ENCODE assay signal across 18 mouse cellular contexts in genomic region chr1:128586928-128587780, GRCm38 (mm10). TPM values are rescaled to one million over a fixed set of nuclear protein-coding genes. Genes with fewer than 3 reads are reported as not detected.
DNase-seq lines count a peak whose midpoint lies in the region; ATAC-seq and TF ChIP-seq lines count a peak whose summit lies in the region.
"Had no signal": no experiment of that assay in that cellular context is flagged by ENCODE, and none has a peak within 500 bp of the region (broad histone marks: within the 10 kb centered on the region; RNA-seq: fewer than 3 reads in every experiment).

No protein-coding gene starts in this region.

- no peak for ATAC-seq in liver, postnatal 0 days
- ATAC-seq in liver, embryonic 12.5 days: no peak
- ATAC-seq in forebrain, embryonic 15.5 days (replicated peaks): no peak
- ATAC-seq in megakaryocyte, adult 5-6 weeks (ENCODE audit: poor library complexity, severe bottlenecking): peak; percentile 23
- ATAC-seq in stomach, postnatal 0 days (ENCODE audit: low FRiP score, low TSS enrichment): no peak

- no peak for TF ChIP-seq CTCF in liver, postnatal 0 days (IDR thresholded peaks at IDR 0.05; ENCODE audit: low read depth)
- TF ChIP-seq CTCF in stomach, postnatal 0 days (IDR thresholded peaks at IDR 0.05; ENCODE audit: low read depth): no peak

- intact Hi-C loops in left cerebral cortex, postnatal 4 days (cut with DNase I): loop anchor here (10.0 kb wide), 1 partner anchor 112 kb away; no protein-coding TSS in a partner anchor

- TF ChIP-seq EP300 in liver, postnatal 0 days (IDR thresholded peaks at IDR 0.05; ENCODE audit: low read depth): no peak
- no peak for TF ChIP-seq EP300 in stomach, postnatal 0 days (optimal IDR thresholded peaks at IDR 0.05)

- no peak for DNase-seq in liver, postnatal 0 days
- peak; percentile 88 for DNase-seq in A20 (ENCODE audit: low read depth, low spot score)
- DNase-seq in stomach, postnatal 0 days (ENCODE audit: low spot score): no peak
- DNase-seq in gastrocnemius, adult 18-20 months (ENCODE audit: low spot score): no peak
- no peak for DNase-seq in left cerebral cortex, postnatal 4 days
- DNase-seq: adrenal gland, postnatal 36 days; cerebellum, postnatal 25 days; gastrocnemius, postnatal 10 days; liver, embryonic 13.5 days; right cerebral cortex, postnatal 14 days; thymus, adult 18-20 months had no signal

- peaks cover 4% of the 10 kb centered on the region for H3K4me1 ChIP-seq in liver, postnatal 0 days (ENCODE audit: insufficient read depth)
- peaks cover 9% of the 10 kb centered on the region; the same call in 1 of the 2 replicates for H3K4me1 ChIP-seq in liver, embryonic 12.5 days
- H3K4me1 ChIP-seq in forebrain, embryonic 15.5 days: peaks cover 36% of the 10 kb centered on the region
- no peaks in the 10 kb centered on the region; the same call in 1 of the 2 replicates for H3K4me1 ChIP-seq in stomach, postnatal 0 days (replicated peaks; ENCODE audit: control insufficient read depth, insufficient read depth)

- no peak overlapping the region for H3K4me3 ChIP-seq in liver, postnatal 0 days (ENCODE audit: low read depth, low read length)
- no peak overlapping the region for H3K4me3 ChIP-seq in liver, embryonic 12.5 days
- no peak overlapping the region for H3K4me3 ChIP-seq in forebrain, embryonic 15.5 days
- no peak overlapping the region for H3K4me3 ChIP-seq in stomach, postnatal 0 days (ENCODE audit: low read depth, low read length)
- H3K4me3 ChIP-seq: embryonic facial prominence, embryonic 10.5 days; heart, embryonic 12.5 days; layer of hippocampus, adult 2 months; liver, embryonic 13.5 days; megakaryocyte, embryonic 14.5 days had no signal

- H3K9ac ChIP-seq in liver, postnatal 0 days (replicated peaks): no peak overlapping the region
- H3K9ac ChIP-seq in liver, embryonic 12.5 days: no peak overlapping the region
- H3K9ac ChIP-seq in forebrain, embryonic 15.5 days (replicated peaks): no peak overlapping the region
- H3K9ac ChIP-seq in stomach, postnatal 0 days (ENCODE audit: low read length): no peak overlapping the region
- H3K9ac ChIP-seq: heart, embryonic 12.5 days; liver, embryonic 13.5 days had no signal

- no peak overlapping the region for H3K4me2 ChIP-seq in liver, postnatal 0 days (ENCODE audit: low read depth, low read length)
- no peak overlapping the region for H3K4me2 ChIP-seq in liver, embryonic 12.5 days
- H3K4me2 ChIP-seq in forebrain, embryonic 15.5 days (replicated peaks): no peak overlapping the region; the same call in 1 of the 2 replicates
- H3K4me2 ChIP-seq in stomach, postnatal 0 days (replicated peaks; ENCODE audit: low read depth): no peak overlapping the region
- H3K4me2 ChIP-seq: heart, embryonic 12.5 days; liver, embryonic 13.5 days had no signal

- H3K27ac ChIP-seq in liver, postnatal 0 days (ENCODE audit: low read depth): 0 out of 2 replicates have a peak overlapping the region, but pooled peaks have one; percentile 1
- no peak overlapping the region for H3K27ac ChIP-seq in liver, embryonic 12.5 days
- peak overlapping the region; percentile 56 for H3K27ac ChIP-seq in forebrain, embryonic 15.5 days (replicated peaks)
- no peak overlapping the region for H3K27ac ChIP-seq in stomach, postnatal 0 days (replicated peaks)
- H3K27ac ChIP-seq: embryonic facial prominence, embryonic 10.5 days; layer of hippocampus, adult 2 months; liver, embryonic 13.5 days had no signal

- peaks cover 13% of the 10 kb centered on the region for H3K36me3 ChIP-seq in liver, postnatal 0 days (replicated peaks; ENCODE audit: insufficient read depth, low read length)
- no peaks in the 10 kb centered on the region for H3K36me3 ChIP-seq in liver, embryonic 12.5 days
- H3K36me3 ChIP-seq in forebrain, embryonic 15.5 days: peaks cover 7% of the 10 kb centered on the region
- H3K36me3 ChIP-seq in stomach, postnatal 0 days (ENCODE audit: control insufficient read depth, insufficient read depth, low read length): no peaks in the 10 kb centered on the region
- H3K36me3 ChIP-seq: heart, embryonic 12.5 days; liver, embryonic 13.5 days had no signal

- H3K27me3 ChIP-seq in liver, postnatal 0 days (ENCODE audit: insufficient read depth, low read length): peaks cover 25% of the 10 kb centered on the region; the same call in 1 of the 2 replicates
- H3K27me3 ChIP-seq in liver, embryonic 12.5 days (replicated peaks): peaks cover 41% of the 10 kb centered on the region
- H3K27me3 ChIP-seq in forebrain, embryonic 15.5 days: no peaks in the 10 kb centered on the region
- no peaks in the 10 kb centered on the region for H3K27me3 ChIP-seq in stomach, postnatal 0 days (ENCODE audit: control insufficient read depth, insufficient read depth, low read length)
- H3K27me3 ChIP-seq: megakaryocyte, embryonic 14.5 days had no signal

- no peaks in the 10 kb centered on the region for H3K9me3 ChIP-seq in liver, postnatal 0 days (ENCODE audit: low read length)
- H3K9me3 ChIP-seq in liver, embryonic 12.5 days (replicated peaks): no peaks in the 10 kb centered on the region
- no peaks in the 10 kb centered on the region for H3K9me3 ChIP-seq in forebrain, embryonic 15.5 days
- H3K9me3 ChIP-seq in stomach, postnatal 0 days (ENCODE audit: control insufficient read depth, low read length): no peaks in the 10 kb centered on the region
- H3K9me3 ChIP-seq: embryonic facial prominence, embryonic 10.5 days; heart, embryonic 12.5 days; liver, embryonic 13.5 days; megakaryocyte, embryonic 14.5 days had no signal

- WGBS in liver, postnatal 0 days (ENCODE audit: insufficient replicate concordance): 56% methylated on average over 8 of the region's 8 CpGs
- 61% methylated on average over 8 of the region's 8 CpGs for WGBS in liver, embryonic 12.5 days (ENCODE audit: insufficient replicate concordance)
- 73% methylated on average over 8 of the region's 8 CpGs for WGBS in forebrain, embryonic 15.5 days
- WGBS in stomach, postnatal 0 days: 68% methylated on average over 8 of the region's 8 CpGs

RNA-seq across cellular contexts. Expression of gene Cxcr4, which starts 4.9 kb away (rescaled TPM):
- polyA plus RNA-seq in liver, postnatal 0 days (2015; fragmentation: Nextera tagmentation; extraction: Ambion mirVana): 4.3 and 5.5 TPM in 2 replicates
- polyA plus RNA-seq in liver, embryonic 12.5 days (2016; fragmentation: Nextera tagmentation; extraction: Ambion mirVana): 0.88 and 0.93 TPM in 2 replicates
- 10.7 and 11.0 TPM in 2 replicates for polyA plus RNA-seq in forebrain, embryonic 15.5 days (2015; fragmentation: Nextera tagmentation; extraction: Ambion mirVana)
- 507 and 516 TPM in 2 replicates for total RNA-seq in megakaryocyte, adult 5-6 weeks (2015)
- total RNA-seq in megakaryocyte, adult 5-6 weeks (2017): 307 and 321 TPM in 2 replicates
- 1.6 and 2.0 TPM in 2 replicates for polyA plus RNA-seq in stomach, postnatal 0 days (2015; fragmentation: Nextera tagmentation; extraction: Ambion mirVana)
- 1 to 10 TPM; 2.4 to 2.8 TPM for total RNA-seq in gastrocnemius, adult 18-20 months (2021)
- total RNA-seq in left cerebral cortex, postnatal 4 days (2021): 10 to 100 TPM; 22.5 to 23.7 TPM

Comparison
In these comparisons a context has a peak if more than half of its experiments do, and no peak if none do; other contexts are left out.
1. H3K27ac ChIP-seq: peak in liver, postnatal 0 days (single experiment) and forebrain, embryonic 15.5 days (single experiment); none in liver, embryonic 12.5 days (single experiment) and stomach, postnatal 0 days (single experiment).